Mouse (Mus musculus) activated CD4-positive, CD25-positive, alpha-beta regulatory T cell, adult 4 months (primary cell): ENCODE data around the gene Gm853. TPM values are rescaled to one million over a fixed set of nuclear protein-coding genes. Genes with fewer than 3 reads are reported as not detected.
"Not testable (repeated sequence)": the region's sequence is repeated elsewhere in the genome, so short reads cannot be mapped to it uniquely, and the experiment has no call there.

ENCODE experiments used
- ATAC-seq: one replicate; pipeline ENCODE4 v1.8.0; 2017
- polyA plus RNA-seq, 2 experiments: library from polyadenylated mRNA; unstranded; fragments of 100-300 nt; shearing (Covaris generic); gene quantifications; one replicate each; pipeline ENCODE4 v1.2.1; 2017

Gm853 gene
- polyA plus RNA-seq = not detected

DNA sequence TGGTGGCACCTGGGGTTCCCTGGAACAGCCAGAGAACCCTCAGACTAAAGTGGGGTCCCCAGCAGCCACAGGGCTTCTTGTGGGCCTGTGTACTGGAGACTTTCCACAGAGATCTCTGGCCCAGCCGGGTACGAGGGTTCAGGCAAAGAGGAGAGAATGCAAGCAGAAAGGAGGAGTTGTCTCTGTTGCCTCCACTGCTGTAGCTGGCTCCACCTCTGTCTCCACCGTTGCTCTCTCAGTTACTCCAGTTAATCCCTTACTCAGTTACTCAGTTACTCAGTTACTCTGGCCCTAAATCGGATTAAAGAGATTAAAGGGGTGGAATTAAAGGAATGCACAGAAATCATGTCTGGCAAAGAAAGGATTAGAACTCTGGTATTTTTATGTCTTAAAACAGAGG is at the start of gene Gm853:
Gene Gm853, minus strand, starts transcription at position 223 of the 400 bp plus-strand sequence.
- no peak for ATAC-seq

DNA sequence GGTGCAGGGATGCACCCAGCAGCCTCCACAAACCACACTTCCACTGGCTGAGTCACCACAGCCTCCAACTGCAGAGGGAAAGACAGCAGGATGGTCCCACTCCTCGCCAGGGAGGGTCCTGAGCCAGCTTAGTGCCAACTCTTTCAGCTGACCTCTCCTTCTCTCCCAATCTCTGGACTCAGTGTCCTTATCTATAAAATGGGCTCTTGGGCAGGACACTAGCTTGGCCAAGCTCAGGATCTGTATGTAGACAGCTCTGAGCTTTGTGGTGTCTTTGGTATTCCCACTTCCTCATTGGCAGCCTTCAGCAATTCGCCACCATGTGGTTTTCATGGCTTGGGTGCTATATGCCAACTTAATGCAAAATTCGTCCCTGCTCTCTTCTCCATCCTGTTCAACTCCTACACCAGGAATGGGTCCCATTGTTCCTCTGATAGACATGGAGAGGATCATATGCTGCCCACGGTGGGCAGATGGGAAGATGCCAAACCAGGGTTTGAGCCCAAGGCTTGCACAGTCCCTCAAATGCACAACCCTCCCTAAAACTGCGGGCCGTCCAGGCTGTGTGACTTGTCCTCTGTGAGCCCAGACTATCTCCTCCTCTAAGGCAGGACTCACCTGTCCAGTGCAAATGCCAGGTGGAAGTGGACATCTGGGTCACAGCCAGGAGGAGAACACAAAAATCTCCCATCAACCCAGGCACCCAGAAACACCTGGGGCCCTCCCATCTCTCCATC is 48.6 kb upstream of the Gm853 start:
- no peak for ATAC-seq

DNA sequence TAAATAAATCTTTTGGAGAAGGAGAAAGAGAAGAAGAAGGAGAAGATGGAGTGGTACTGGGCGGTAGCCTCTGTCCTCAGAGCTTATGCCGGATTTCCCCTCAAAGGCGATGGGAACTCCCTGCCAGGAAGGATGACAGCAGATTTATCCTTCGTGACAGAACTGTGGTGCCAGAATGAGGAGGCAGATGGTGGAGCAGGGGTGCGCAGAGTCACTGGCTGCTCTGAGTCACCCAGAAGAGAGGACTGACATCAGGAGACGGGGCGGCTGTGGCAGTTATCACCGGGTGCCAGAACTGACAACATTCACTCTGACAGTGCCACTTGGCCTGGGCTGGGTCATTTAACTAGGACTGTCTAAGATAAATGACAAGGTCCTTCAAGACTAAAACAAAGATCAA is 47.9 kb upstream of the Gm853 start:
- ATAC-seq = no peak

DNA sequence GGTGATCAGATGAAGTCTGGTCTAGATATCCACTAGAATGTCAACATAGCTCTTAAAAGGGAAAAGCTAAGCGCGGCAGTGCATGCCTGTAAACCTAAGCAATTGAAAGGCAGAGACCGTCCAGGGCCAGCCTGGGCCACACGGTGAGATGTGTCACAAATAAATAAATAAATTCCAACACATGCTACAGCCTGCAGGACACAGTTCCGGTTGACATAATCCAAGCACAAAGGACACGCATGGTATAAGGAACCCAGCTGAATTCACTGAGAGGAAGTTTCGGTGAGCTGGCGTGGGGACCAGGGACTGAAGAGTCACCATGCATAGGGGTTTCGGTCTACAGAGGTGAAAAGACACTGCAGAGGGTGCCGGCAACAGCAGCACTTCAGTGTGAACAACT is 46.5 kb upstream of the Gm853 start:
- no peak for ATAC-seq

DNA sequence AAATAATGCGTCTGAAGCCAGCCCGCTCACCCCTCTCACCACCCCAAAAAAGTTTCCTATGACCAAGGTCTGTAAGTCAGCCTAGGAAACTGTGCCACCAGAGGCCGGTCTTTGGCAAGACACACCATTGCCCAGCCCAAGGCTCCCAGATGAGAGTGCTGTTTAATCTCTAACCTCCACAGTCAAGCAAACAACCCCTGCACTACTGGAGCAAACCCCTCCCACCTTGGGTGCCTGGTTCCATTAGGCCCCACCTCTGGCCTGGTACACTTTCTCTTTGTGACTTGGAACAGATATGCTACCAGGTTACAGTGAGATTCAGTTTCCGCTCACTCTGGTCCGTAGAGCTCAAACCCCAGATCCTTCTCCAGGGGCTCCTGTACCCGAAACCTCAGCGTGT is 44.9 kb upstream of the Gm853 start:
- no peak for ATAC-seq

DNA sequence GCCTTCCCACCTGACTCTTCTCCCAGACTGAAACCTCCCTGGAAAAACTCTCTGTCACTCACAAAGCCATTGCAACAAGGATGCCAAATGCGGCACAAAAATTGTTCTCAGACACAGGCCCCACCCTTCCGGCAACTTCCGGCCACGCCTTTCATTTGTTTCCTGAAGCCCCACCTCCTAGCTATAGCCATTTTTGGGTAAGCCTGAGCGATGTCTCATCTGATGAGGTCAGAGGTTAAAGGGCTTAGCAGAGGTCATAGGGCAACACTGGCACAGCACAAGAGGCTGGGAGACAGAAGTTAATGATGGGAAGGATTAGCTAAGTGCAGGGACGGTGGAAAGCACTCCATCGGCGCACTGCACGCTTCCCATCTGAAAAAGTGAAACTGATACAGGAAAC is 44.4 kb upstream of the Gm853 start:
- ATAC-seq = no peak

DNA sequence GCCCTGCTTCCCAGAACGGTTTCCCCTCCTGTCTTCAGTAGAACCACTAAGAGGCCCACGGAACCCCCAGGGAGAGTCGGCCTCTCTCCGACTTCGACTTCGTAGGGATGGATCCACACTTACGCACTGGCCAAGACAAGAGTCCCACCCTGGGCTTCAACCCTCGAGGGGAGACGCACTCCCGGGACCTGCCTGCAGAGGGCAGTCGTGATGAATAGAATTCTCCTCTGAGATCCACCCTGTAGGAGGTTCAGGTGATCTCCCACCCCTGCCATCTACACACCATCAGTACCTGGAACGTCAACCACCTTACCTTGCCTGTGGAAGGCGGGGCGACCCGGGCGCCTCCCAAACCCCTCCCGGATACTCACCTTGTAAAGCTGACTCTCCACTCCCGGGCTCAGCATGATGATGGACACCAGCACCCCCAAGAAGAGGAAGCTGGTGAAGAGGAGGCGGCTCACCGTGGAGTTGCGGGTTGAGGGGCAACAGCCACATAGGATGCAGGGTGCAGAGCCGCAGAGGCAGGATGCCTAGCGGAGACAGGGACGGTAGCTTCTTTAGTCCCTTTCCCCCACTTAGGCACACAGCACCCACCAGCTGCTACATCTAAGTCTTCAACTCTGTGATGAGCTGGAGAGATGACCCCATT is 42.6 kb upstream of the Gm853 start:
- ATAC-seq = no peak

DNA sequence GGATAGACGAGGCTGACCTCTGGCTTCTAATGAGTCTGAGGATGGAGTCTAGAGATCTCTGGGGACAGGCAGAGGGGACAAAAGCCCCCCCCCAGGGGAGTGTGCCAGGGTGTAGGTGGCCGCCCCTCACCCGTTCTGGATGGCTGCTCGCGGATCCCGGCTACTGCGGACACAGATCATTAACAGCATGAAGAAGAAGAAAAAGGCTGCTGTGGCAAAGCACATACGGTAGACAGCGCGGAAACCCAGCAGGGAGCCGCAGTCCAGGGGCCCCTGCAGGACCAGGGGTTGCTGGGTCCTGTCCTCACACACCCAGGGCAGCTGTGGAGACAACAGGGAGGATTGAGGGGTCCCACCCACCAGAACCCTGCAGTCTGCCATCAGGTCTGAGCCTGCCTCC is 41.9 kb upstream of the Gm853 start:
- no peak for ATAC-seq

DNA sequence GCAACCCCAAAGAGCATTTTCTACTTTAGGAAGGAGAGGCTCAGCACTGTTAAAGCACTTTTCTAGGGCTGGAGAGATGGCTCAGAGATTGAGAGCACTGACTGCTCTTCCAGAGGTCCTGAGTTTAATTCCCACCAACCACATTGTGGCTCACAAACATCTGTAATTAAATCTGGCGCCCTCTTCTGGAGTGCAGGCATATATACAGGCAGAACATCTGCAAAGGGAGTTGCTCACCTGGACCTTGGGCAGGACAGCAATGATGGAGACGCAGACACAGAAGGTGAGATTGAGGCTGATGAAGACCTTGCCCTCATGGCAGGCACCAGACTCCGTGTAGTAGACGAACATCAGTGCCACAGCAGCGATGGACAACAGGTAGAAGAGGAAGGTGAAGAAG is 38.2 kb upstream of the Gm853 start:
- ATAC-seq = no peak

DNA sequence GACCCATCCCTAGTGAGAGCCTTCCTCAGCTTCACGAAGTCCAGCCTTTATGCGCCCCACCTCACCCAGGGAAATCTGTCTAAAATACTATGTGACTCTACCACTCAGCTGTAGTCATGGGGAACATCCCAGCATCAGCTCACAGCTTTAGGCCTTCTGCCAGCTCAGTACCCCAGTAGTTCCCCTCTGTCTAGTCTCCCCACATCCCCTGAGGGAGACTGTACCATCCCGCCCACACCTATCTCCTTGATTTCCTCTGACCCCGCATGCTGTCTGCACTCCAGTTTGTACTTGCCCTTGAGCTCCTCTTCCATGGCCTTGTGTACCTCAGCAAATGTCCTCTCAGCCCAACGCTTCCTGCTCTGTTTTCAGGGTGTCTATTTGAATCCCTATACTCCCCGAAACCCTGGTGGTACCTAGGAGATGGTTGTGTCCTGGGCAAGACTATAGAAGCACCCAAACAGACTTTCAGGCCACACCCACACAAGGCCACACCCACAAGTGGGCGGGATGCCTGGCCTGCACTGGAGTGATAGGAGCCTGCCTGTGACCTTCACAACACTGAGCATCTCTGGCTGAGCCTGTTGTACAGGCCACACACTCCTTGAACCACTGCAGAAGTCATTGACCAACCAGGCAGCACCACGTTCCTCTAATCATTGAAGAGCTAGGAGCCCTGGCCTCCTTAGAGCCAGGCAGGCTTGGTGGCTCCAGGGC is 30.4 kb upstream of the Gm853 start:
- no peak for ATAC-seq

DNA sequence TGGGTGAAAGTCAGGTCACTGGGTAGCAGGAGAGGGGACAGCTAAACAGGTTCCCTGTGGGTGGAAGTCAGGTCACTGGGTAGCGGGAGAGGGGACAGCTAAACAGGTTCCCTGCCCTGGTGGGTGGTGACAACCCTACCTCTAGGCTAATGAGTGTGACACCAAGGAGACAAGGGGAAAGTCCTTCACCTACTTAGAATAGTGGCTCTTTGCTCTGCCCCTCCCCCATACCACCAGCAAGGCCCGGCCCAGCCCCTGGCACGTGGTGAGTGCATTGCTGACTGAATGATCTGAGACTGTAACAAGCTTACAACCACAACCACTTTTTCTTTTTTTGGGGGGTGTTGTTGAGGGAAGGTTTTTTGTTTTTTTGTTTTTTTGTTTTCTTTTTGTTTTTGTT is 29.6 kb upstream of the Gm853 start:
- no peak for ATAC-seq

DNA sequence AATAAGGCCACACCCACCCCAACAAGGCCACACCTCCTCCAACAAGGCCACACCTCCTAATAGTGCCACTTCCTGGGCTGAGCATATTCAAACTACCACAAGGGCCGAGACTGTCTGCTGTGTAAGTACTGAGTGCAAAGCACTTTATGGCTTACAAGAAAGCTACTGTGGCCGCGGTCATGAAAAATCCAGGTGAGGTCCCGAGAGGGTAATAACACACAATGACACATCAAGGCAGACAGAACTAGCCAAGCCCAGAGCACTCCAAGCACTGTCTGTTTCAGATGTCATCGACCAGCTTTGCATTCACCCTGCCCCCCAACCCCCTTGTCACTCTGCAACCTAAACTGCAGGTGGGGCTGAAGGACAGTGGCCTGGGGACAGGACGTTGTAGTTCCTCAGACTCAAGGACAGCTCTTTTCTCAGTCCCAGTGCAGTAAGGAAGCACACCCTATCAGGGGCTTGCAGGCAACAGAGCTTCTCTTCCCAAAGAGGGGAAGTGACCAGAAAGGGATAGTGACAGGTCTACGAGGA is 29.0 kb upstream of the Gm853 start:
- no peak for ATAC-seq

DNA sequence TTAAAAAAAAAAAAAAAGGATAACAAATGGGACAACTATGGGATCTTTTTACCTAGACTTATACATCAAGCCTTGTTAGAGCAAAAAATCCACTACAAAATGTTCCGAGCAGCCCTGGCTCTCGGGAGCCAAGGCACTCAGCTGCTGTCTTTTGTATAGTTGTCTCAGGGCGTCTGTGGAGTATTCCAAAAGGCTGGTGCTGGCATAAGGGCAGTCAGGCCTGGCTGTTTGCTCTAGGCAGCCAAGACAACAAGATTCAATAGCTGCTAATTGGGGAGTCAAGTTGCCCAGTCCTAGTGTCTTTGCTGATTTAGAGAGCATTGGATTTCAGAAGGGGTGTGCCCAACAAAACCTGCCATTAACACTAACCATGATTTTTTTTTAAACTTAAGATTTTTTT is 26.4 kb upstream of the Gm853 start:
- no peak for ATAC-seq

DNA sequence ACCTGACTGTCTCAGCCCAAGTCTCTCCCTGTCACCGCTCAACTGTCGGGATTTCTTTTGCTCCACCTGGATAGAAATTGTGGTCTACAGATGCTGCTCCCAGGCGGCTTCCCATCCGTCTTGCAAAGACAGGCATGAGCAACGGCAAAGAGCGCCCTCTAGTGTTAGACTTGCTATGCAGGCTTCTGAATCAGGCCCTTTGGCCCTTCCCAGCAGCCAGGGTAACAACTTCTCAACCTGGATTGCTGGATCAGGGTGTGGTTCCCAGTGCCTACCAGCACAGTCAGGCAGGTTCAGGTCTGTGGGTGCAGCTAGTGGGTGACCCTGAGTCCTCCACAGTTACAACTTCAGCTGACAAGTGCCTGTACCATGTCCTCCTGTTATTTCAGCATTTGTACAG is 23.9 kb upstream of the Gm853 start:
- ATAC-seq = no peak

DNA sequence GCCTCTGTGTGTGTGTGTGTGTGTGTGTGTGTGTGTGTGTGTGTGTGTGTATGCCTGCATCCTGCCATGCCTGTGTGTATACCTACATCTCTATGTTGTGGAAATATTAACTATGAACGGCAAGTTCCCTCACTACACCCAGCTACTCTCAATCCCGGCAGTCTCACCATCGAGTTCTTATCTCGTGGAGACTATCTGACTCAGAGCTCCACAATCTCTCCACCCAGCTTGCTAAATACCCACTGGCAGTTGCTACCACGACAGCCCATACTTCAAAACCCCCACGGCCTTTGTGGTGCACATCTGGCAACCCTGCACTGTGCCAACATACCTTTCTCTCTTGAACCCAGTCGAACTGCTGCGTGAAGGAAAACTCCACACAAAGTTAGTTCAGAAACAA is 22.5 kb upstream of the Gm853 start:
- no peak for ATAC-seq

DNA sequence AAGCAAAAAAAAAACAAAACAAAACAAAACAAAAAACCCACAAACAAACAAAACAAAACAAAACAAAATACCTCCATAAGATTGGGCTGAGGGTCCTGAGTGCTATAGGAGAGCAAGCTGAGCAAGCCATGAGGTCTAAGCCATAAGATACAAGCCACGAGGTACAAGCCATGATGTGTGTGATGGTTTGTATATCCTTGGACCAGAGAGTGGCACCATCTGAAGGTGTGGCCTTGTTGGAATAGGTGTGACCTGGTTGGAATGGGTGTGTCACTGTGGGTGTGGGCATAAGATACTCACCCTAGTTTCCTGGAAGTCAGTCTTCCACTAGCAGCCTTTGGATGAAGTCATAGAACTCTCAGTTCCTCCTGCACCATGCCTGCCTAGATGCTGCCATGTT is 21.4 kb upstream of the Gm853 start:
- not testable (repeated sequence) for ATAC-seq

DNA sequence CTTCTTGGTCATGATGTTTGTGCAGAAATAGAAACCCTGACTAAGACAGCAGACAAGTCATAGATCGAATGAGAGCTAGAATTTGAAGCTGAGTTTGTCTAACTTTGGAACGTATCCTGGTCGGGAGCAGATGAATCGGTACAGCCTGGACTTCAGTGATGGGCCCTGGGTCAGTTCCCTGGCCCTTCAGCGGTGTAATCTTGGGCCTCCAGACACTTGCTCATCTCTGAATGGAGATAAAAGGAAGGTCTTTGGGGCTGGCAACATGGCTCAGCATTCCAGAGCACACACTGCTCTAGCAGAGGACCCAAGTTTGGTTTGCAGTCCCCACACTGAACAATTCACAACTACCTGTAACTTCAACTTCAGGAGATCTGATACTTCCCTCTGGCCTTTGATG is 20.8 kb upstream of the Gm853 start:
- no peak for ATAC-seq

DNA sequence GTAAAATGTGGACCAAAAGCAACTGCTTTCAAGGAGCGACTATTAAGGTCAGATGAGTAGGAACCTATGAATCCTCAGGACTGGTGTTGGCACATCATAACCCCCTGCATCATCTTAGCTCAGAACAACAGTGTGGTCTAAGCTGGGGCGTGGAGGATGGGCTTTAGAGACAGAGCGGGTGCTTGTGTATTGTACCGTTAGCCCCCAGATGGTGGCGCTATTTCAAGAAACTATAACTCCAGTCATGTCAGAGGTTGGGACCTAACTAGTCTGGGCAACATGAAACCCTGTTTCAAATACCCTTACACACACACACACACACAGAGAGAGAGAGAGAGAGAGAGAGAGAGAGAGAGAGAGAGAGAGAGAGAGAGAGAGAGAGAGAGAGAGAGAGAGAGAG is 18.5 kb upstream of the Gm853 start:
- no peak for ATAC-seq

DNA sequence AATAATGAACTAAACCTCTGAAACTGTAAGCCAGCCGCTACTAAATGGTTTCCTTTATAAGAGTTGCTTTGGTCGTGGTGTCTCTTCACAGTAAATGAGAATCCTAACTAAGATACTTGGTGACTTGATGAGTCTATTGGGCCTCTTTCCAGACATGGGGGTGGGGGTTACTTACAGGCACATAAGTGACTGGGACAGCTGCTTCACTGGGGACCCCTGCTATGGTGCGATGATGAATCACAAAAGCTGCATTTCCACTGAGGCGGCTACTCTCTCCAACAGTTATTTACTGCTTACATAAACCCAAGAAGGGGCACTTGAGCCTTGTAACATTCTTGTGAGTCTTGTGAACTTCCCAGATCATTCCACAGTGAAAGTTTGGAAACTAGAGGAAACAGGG is 15.4 kb upstream of the Gm853 start:
- no peak for ATAC-seq

DNA sequence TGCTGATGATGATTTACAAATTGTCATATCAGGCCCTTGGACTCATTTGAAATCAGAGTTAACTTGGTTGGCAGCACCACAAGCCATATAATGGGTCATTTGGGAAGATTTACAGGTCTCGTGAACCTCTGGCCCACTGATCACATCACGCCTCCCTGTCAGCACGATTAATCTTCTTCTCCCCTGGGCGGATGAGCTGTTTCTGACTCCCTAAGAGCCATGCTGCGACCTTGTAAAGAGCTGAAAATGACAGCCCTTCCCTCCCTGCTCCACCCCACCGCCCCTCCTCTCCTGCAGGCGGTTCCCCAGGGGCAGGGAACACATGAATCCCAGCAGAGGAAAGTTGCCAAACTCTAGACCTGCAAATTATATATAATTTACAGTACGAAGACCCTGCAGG is 14.2 kb upstream of the Gm853 start:
- no peak for ATAC-seq

DNA sequence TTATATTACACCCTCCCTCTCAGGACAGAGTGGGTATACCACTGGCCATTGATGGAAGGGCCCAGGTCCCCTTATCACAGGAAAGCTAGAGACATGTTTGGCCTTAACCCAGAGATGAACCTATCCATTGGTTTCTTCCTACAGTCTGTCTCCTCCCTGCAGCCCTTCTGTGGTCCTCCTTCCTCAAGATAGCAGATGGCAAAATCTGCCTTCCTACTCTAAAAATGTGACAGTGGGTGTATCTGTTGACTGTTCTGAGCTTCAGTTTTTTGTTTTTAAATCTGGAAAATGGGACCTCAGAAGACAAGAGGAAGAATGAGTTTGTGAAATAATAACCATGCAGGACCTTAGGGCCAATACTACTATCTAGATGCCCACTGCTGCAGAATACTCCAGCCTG is 1.9 kb upstream of the Gm853 start:
- ATAC-seq = no peak

DNA sequence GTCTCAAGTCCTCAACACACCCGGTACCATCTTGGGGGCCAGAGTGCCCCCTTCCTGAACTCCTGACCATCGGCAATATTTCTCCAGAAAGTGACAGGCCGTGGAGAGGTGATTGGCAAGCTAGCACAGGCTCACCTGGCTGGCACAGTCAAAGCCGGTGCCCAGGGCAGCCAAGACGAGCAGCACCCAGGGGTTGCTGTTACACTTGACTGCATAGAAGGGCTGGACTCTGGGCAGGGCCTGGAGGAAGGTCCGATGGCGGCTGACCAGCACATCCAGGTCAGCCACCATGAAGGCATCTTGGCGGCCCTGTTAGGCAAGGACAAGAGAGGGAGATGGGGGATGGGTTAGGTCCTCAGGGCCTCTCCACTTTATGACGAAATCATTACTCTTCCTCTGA is 2.0 kb downstream of the Gm853 start:
- no peak for ATAC-seq

DNA sequence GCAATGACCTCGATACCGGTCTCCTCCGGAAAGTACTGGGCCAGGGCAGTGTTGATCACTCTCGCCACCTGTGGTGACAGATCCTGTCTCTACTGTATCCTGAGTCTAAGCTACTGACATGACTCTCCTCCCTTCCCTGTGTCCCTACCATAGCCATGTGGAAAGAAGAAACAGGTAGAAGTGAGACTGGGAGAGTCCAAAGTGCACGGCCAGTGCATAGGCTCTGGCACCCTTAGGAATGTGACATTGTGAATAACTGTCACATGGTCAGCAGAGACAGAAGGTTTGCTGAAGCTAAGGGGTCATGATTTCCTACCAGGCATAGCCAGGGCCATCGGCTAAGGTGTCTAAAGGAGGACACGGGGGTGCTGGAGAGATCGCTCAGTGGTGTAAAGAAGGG is 6.8 kb downstream of the Gm853 start:
- ATAC-seq = no peak

DNA sequence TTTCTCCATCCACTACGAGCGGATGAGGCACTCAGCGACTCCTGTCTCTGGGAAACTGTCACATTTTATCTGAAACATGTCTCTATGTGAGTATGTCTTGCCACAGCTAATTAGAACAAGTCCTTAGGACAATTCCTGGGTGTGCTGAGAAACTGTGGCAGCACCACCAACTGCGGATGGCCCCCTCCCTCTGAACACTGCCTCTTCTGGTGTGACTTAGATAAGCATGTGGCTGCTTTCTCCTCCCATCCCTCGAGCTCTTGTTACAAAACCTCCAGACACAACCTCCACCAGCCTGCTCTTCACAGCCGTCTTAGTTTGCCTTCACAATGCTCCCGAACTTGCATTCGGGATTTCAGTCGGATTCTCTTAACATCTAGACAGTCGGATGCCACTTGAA is 8.3 kb downstream of the Gm853 start:
- ATAC-seq = no peak
